Mouse (Mus musculus) spleen, adult 2 months (tissue): ENCODE measurements around the gene Cdh5. TPM values are rescaled to one million over a fixed set of nuclear protein-coding genes. Genes with fewer than 3 reads are reported as not detected.

Source experiments
- DNase-seq, 2 experiments: peaks; one replicate each; pipeline versions ENCODE4 v3.0.0 to v3.0.0-alpha.2; 2012 to 2021; ENCODE audit warnings: low spot score in 2 of 2, low read depth in 1 of 2
- H3K27ac ChIP-seq: fragments of 200-500 bp; 2 replicates; pipeline ENCODE4 v1.5.1; 2012; ENCODE audit warnings: low read length, inconsistent platforms; ENCODE audit not compliant: insufficient read depth
- H3K27me3 ChIP-seq: fragments of 200-500 bp; 2 replicates; pipeline ENCODE4 v1.6.1; 2012; ENCODE audit warnings: mild to moderate bottlenecking, moderate library complexity, low read length, inconsistent platforms; ENCODE audit not compliant: control insufficient read depth, insufficient read depth
- H3K36me3 ChIP-seq: fragments of 200-500 bp; 2 replicates; pipeline ENCODE4 v1.6.1; 2012; ENCODE audit warnings: mild to moderate bottlenecking, low read length, inconsistent platforms; ENCODE audit not compliant: control insufficient read depth, insufficient read depth
- H3K4me1 ChIP-seq: fragments of 200-500 bp; 2 replicates; pipeline ENCODE4 v1.6.1; 2011; ENCODE audit warnings: inconsistent platforms; ENCODE audit not compliant: control insufficient read depth, insufficient read depth, insufficient read length
- H3K4me3 ChIP-seq: fragments of 200-500 bp; 2 replicates; pipeline ENCODE4 v1.5.1; 2011; ENCODE audit warnings: mild to moderate bottlenecking, inconsistent platforms; ENCODE audit not compliant: insufficient read depth, insufficient read length; ENCODE audit errors: extremely low read depth
- CTCF ChIP-seq: fragments of 200-500 bp; IDR thresholded peaks from 2 replicates; pipeline ENCODE4 v1.5.1; 2011; ENCODE audit warnings: mild to moderate bottlenecking, inconsistent platforms; ENCODE audit not compliant: insufficient read depth, insufficient read length, insufficient replicate concordance; ENCODE audit errors: extremely low read depth
- POLR2A ChIP-seq: fragments of 200-500 bp; IDR thresholded peaks from 2 replicates; pipeline ENCODE4 v1.6.1; 2011; ENCODE audit warnings: low read depth, low read length, inconsistent platforms
- WGBS: fragments of 180-500 bp; shearing (Covaris S2); methylation state at CpG from one replicate; pipeline ENCODE4 v1.1.7; 2018; 5-methylcytosine and 5-hydroxymethylcytosine counted together
- polyA plus RNA-seq: library from polyadenylated mRNA; depleted of rRNA; stranded (reverse); fragments of >200 nt; gene quantifications from 2 replicates; pipeline ENCODE4 v1.2.3, GENCODE M21; 2012; rRNA removed

The Cdh5 gene
- 23.3 and 23.4 TPM in 2 replicates for polyA plus RNA-seq

DNA sequence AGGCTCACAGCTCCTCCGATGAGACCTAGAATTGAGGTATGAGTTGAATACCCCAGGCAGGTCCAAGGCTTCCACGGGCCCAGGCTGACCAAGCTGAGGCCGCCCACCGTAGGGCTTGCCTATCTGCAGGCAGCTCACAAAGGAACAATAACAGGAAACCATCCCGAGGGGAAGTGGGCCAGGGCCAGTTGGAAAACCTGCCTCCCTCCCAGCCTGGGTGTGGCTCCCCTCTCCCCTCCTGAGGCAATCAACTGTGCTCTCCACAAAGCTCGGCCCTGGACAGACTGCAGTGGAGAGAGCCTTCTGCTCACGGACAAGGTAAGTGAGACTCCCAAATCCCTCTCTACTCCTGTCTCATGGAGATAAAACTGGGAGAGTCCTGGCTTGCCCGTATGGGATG lies at the start of gene Cdh5:
Gene Cdh5 (plus strand): TSS at position 211 of the 400 bp plus-strand sequence.
- WGBS: 75% methylated on average over 8 of the region's 8 CpGs
- Histone ChIP-seq H3K4me1 (no peaks in the 10 kb centered on the region), H3K4me3 (peak within 1 kb of the TSS; percentile 2; the same call in 1 of the 2 replicates), H3K27ac (peak within 1 kb of the TSS; percentile 54), H3K36me3 (no peaks in the 10 kb centered on the region), H3K27me3 (no peaks in the 10 kb centered on the region)
- no peak for DNase-seq
- TF ChIP-seq CTCF: no peak
- no peak for TF ChIP-seq POLR2A

DNA sequence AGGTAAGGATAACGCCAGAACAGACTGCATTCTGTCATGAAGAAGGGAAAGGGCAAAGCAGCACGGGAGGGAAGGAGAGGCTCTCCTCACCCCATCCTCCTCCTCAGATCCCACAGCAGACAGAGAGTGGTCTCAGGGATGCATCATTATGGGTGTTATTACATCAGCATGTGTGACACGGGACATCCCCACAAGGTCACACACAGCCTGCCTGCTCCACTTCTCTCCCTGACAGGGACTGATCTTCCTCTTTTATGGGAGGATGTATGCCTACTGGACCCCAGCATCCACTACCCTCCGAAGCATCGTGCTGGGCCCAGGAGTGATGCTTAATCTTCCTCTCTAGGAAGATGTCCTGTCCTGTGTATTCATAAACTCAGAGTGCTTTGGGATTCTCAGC lies 41.5 kb upstream of the Cdh5 start:
- WGBS: 73% methylated on average over 5 of the region's 5 CpGs
- DNase-seq: no peak
- Histone ChIP-seq H3K4me1 (no peaks in the 10 kb centered on the region), H3K27me3 (no peaks in the 10 kb centered on the region), H3K4me3 (no peak overlapping the region), H3K27ac (no peak overlapping the region), H3K36me3 (no peaks in the 10 kb centered on the region)
- TF ChIP-seq CTCF (no peak), POLR2A (no peak)

DNA sequence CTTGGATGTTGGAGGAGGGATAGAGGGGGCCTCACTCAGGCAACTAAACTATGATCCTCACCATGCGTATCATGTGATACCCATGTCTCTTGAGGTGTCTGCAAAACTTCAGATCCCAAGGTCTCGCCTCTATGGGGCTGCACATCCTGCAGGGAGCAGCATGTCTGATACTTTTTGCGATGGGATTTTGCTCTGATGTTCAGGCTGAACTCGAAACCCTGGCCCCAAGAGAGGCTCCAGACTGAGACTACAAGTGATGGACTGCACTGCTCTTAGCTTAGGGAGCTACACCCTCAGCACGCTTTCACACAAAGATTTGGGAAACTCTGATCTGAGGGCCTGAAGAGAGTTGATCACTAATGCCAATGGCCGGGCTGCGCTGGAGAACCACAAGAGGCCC lies 41.0 kb upstream of the Cdh5 start:
- TF ChIP-seq POLR2A: no peak
- TF ChIP-seq CTCF: no peak
- H3K4me1 ChIP-seq: no peaks in the 10 kb centered on the region
- H3K4me3 ChIP-seq: no peak overlapping the region
- no peak overlapping the region for H3K27ac ChIP-seq
- H3K27me3 ChIP-seq: no peaks in the 10 kb centered on the region
- H3K36me3 ChIP-seq: no peaks in the 10 kb centered on the region
- DNase-seq: no peak
- WGBS: 85% methylated on average over 7 of the region's 7 CpGs

- H3K27me3 ChIP-seq: no peaks in the 10 kb centered on the region
- 76% methylated on average over 6 of the region's 6 CpGs for WGBS
- TF ChIP-seq CTCF (no peak), POLR2A (no peak)
- H3K4me1 ChIP-seq: no peaks in the 10 kb centered on the region
- no peak for DNase-seq
- H3K4me3 ChIP-seq: no peak overlapping the region
- H3K36me3 ChIP-seq: no peaks in the 10 kb centered on the region
- H3K27ac ChIP-seq: no peak overlapping the region
These were observed 40.1 kb upstream of the Cdh5 start for GRCm38 (mm10) chr8:104061048-104061988.

GRCm38 (mm10) chr8:104061989-104062820 lies 39.2 kb upstream of the Cdh5 start:
- H3K36me3 ChIP-seq: no peaks in the 10 kb centered on the region
- no peak for DNase-seq
- H3K4me1 ChIP-seq: no peaks in the 10 kb centered on the region
- H3K4me3 ChIP-seq: no peak overlapping the region
- H3K27me3 ChIP-seq: no peaks in the 10 kb centered on the region
- no peak overlapping the region for H3K27ac ChIP-seq
- TF ChIP-seq POLR2A (no peak), CTCF (no peak)
- WGBS: 83% methylated on average over 15 of the region's 15 CpGs

GRCm38 (mm10) chr8:104065223-104065622 lies 36.2 kb upstream of the Cdh5 start:
- H3K27me3 ChIP-seq: no peaks in the 10 kb centered on the region
- no peak for DNase-seq
- WGBS: 83% methylated on average over 7 of the region's 7 CpGs

More at GRCm38 (mm10) chr8:104065223-104065622, 36.2 kb upstream of the Cdh5 start:
- Histone ChIP-seq H3K4me1 (no peaks in the 10 kb centered on the region), H3K4me3 (no peak overlapping the region), H3K36me3 (no peaks in the 10 kb centered on the region), H3K27ac (no peak overlapping the region)
- TF ChIP-seq POLR2A (no peak), CTCF (no peak)
